Mouse (Mus musculus): ENCODE results near the gene 1700023F06Rik. TPM values are rescaled to one million over a fixed set of nuclear protein-coding genes. Genes with fewer than 3 reads are reported as not detected.

The 1700023F06Rik gene
- polyA plus RNA-seq, 1 experiment from 2014 or later = not detected

Other genes starting within 250 kb of the 1700023F06Rik start
- 41.3 and 44.8 TPM in 2 replicates for gene Nmt1, start 180.4 kb downstream of the 1700023F06Rik start, polyA plus RNA-seq (2016; fragmentation: Nextera tagmentation; extraction: Ambion mirVana)
- gene Dcakd, start 180.2 kb downstream of the 1700023F06Rik start, polyA plus RNA-seq (2016; fragmentation: Nextera tagmentation; extraction: Ambion mirVana) = 163 and 174 TPM in 2 replicates
- gene Plcd3, start 106.9 kb downstream of the 1700023F06Rik start, polyA plus RNA-seq (2016; fragmentation: Nextera tagmentation; extraction: Ambion mirVana) = 0.79 and 1.1 TPM in 2 replicates
- 7.5 and 8.4 TPM in 2 replicates for gene Acbd4, start 106.9 kb downstream of the 1700023F06Rik start, polyA plus RNA-seq (2016; fragmentation: Nextera tagmentation; extraction: Ambion mirVana)
- gene Hexim1, start 92.3 kb downstream of the 1700023F06Rik start, polyA plus RNA-seq (2016; fragmentation: Nextera tagmentation; extraction: Ambion mirVana) = 2.6 and 3.1 TPM in 2 replicates
- gene Hexim2, start 76.1 kb downstream of the 1700023F06Rik start, polyA plus RNA-seq (2016; fragmentation: Nextera tagmentation; extraction: Ambion mirVana) = 9.7 and 10.5 TPM in 2 replicates
- gene Fmnl1, start 37.5 kb downstream of the 1700023F06Rik start, polyA plus RNA-seq (2016; fragmentation: Nextera tagmentation; extraction: Ambion mirVana) = 1.3 and 1.8 TPM in 2 replicates
- 0.21 TPM in 1 of 2 replicates, not detected in the other for gene Spata32, start 9.9 kb upstream of the 1700023F06Rik start, polyA plus RNA-seq (2016; fragmentation: Nextera tagmentation; extraction: Ambion mirVana)
- 6.0 and 7.8 TPM in 2 replicates for gene Map3k14, start 58.9 kb upstream of the 1700023F06Rik start, polyA plus RNA-seq (2016; fragmentation: Nextera tagmentation; extraction: Ambion mirVana)
- 4.3 and 4.4 TPM in 2 replicates for gene Arhgap27, start 155.1 kb upstream of the 1700023F06Rik start, polyA plus RNA-seq (2016; fragmentation: Nextera tagmentation; extraction: Ambion mirVana)
- 12.1 and 12.7 TPM in 2 replicates for gene Plekhm1, start 204.1 kb upstream of the 1700023F06Rik start, polyA plus RNA-seq (2016; fragmentation: Nextera tagmentation; extraction: Ambion mirVana)